Mouse (Mus musculus) brain, embryonic 14.5 days (tissue): ENCODE results near the gene Haus2.

Experiments used
- CTCF ChIP-seq: fragments of 200-500 bp; IDR thresholded peaks from 2 replicates; pipeline ENCODE4 v1.5.1; 2012; ENCODE audit warnings: inconsistent platforms, mild to moderate bottlenecking, moderate library complexity, borderline replicate concordance; ENCODE audit not compliant: insufficient read depth, insufficient read length; ENCODE audit errors: extremely low read depth
- POLR2A ChIP-seq: fragments of 200-500 bp; IDR thresholded peaks from 2 replicates; pipeline ENCODE4 v1.6.1; 2012; ENCODE audit warnings: mild to moderate bottlenecking, inconsistent platforms, borderline replicate concordance; ENCODE audit not compliant: poor library complexity, insufficient read depth, insufficient read length, severe bottlenecking; ENCODE audit errors: extremely low read depth

- TF ChIP-seq CTCF, result no peak
- no peak for TF ChIP-seq POLR2A
These were observed 41.3 kb upstream of the Haus2 start for GRCm38 (mm10) chr2:120567798-120568320.
